Mouse (Mus musculus): ENCODE measurements around the gene Lin7c.

Lin7c gene

GRCm38 (mm10) chr2:109942810-109943570 lies 52.3 kb downstream of the Lin7c start:
- DNase-seq (ENCODE audit: low read depth, low spot score) = no peak

GRCm38 (mm10) chr2:109944995-109945394 lies 54.3 kb downstream of the Lin7c start:
- no peak for DNase-seq (ENCODE audit: low read depth, low spot score)

- DNase-seq (ENCODE audit: low read depth, low spot score) = no peak
Observed at GRCm38 (mm10) chr2:109945532-109945931, 54.9 kb downstream of the Lin7c start.

- DNase-seq (ENCODE audit: low read depth, low spot score) = no peak
Observed at GRCm38 (mm10) chr2:109946426-109946825, 55.8 kb downstream of the Lin7c start.

- no peak for DNase-seq (ENCODE audit: low read depth, low spot score)
Observed at GRCm38 (mm10) chr2:109949519-109949918, 58.9 kb downstream of the Lin7c start.

GRCm38 (mm10) chr2:109950311-109950710 lies 59.7 kb downstream of the Lin7c start:
- DNase-seq (ENCODE audit: low read depth, low spot score) = no peak
